Mouse (Mus musculus) testis, adult 2 months (tissue): ENCODE measurements around the gene Klhl1. TPM values are rescaled to one million over a fixed set of nuclear protein-coding genes. Genes with fewer than 3 reads are reported as not detected.
"Not testable (repeated sequence)": the region's sequence is repeated elsewhere in the genome, so short reads cannot be mapped to it uniquely, and the experiment has no call there.

Experiments
- H3K27ac ChIP-seq: fragments of 200-500 bp; 2 replicates; pipeline ENCODE4 v1.5.1; 2012; ENCODE audit warnings: low read depth, low read length; ENCODE audit not compliant: control insufficient read depth, insufficient read depth
- H3K27me3 ChIP-seq: fragments of 200-500 bp; 2 replicates; pipeline ENCODE4 v1.6.1; 2012; ENCODE audit warnings: mild to moderate bottlenecking, low read length, moderate library complexity; ENCODE audit not compliant: control insufficient read depth, insufficient read depth
- H3K36me3 ChIP-seq: fragments of 200-500 bp; 2 replicates; pipeline ENCODE4 v1.6.1; 2012; ENCODE audit warnings: mild to moderate bottlenecking, low read length; ENCODE audit not compliant: control insufficient read depth, insufficient read depth
- H3K4me1 ChIP-seq: fragments of 200-500 bp; 2 replicates; pipeline ENCODE4 v1.6.1; 2012; ENCODE audit warnings: low read length; ENCODE audit not compliant: control insufficient read depth, insufficient read depth
- H3K4me3 ChIP-seq: fragments of 200-500 bp; 2 replicates; pipeline ENCODE4 v1.5.1; 2012; ENCODE audit warnings: low read depth, mild to moderate bottlenecking, low read length, moderate library complexity, mixed read lengths; ENCODE audit not compliant: control insufficient read depth
- CTCF ChIP-seq: fragments of 200-500 bp; IDR thresholded peaks from 2 replicates; pipeline ENCODE4 v1.5.1; 2012; ENCODE audit warnings: low read depth, mild to moderate bottlenecking, inconsistent platforms, low read length, moderate library complexity; ENCODE audit not compliant: control insufficient read depth, insufficient read depth, insufficient replicate concordance
- POLR2A ChIP-seq: fragments of 200-500 bp; IDR thresholded peaks from 2 replicates; pipeline ENCODE4 v1.6.1; 2012; ENCODE audit warnings: low read depth, mild to moderate bottlenecking, inconsistent platforms, low read length, moderate library complexity; ENCODE audit not compliant: control insufficient read depth
- polyA plus RNA-seq: library from polyadenylated mRNA; depleted of rRNA; stranded (reverse); fragments of >200 nt; gene quantifications from 2 replicates; pipeline ENCODE4 v1.2.3, GENCODE M21; 2012

Klhl1 gene
- polyA plus RNA-seq, 1 experiment = 0.02 TPM

DNA sequence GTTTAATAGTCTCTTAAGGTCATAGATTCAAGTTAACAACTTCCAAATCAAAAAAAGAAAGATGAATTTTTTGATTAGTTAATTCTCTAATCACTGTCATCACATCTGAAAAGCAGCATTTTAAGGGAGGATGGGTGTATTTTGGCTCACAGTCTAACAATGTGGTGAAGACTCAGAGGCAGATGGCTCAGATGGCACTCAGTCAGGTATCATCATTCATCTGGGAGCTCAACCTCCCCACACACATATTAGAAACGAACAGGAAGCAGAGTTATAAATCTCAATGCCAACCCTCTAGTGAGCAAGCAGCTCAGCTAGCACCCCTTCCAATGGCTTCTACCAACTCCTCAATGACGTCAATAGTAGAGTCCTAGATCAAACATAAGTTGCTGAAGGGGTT, 57.1 kb downstream of the Klhl1 start:
- Histone ChIP-seq H3K36me3 (no peaks in the 10 kb centered on the region), H3K27me3 (no peaks in the 10 kb centered on the region), H3K27ac (no peak overlapping the region), H3K4me1 (no peaks in the 10 kb centered on the region), H3K4me3 (no peak overlapping the region)
- TF ChIP-seq POLR2A (no peak), CTCF (no peak)

DNA sequence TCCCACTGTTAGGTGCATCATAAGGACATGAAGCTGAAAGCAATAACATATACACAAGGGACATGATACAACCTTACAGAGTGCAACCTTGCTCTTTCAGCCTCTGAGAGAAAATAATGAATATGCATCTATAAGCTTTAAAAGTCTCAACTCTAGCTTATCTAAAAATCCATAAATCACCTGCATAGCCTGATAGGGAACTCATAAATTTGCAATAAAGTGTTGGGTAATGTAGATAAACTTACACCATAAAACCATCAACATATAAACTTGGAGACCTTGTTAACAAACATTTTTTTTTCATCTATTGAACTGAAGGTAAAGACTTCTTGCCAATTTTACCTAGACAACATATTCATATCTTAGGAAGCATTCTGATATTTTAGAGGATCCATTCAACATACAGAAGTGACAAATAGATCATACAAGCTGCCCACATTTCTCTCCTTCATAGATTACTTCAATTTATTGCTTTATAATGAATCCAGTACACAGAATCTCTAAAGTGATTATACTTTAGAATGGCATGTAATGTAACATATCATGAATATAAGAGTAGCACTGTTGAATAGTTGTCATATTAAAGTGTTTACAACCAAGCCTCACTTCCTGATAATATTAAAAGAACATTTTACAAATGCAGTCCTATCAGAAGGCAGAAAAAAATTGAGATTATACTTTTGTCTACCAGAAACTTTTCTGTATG, 126.7 kb downstream of the Klhl1 start:
- H3K4me3 ChIP-seq = no peak overlapping the region
- no peak overlapping the region for H3K27ac ChIP-seq
- H3K27me3 ChIP-seq = no peaks in the 10 kb centered on the region
- no peaks in the 10 kb centered on the region for H3K36me3 ChIP-seq
- no peak for TF ChIP-seq CTCF
- no peak for TF ChIP-seq POLR2A
- no peaks in the 10 kb centered on the region for H3K4me1 ChIP-seq

- Histone ChIP-seq H3K36me3 (no peaks in the 10 kb centered on the region), H3K4me3 (no peak overlapping the region), H3K4me1 (no peaks in the 10 kb centered on the region), H3K27me3 (no peaks in the 10 kb centered on the region), H3K27ac (no peak overlapping the region)
- TF ChIP-seq CTCF = no peak
- TF ChIP-seq POLR2A = no peak
Measured at GRCm38 (mm10) chr14:96362727-96363126, 156.2 kb downstream of the Klhl1 start.

GRCm38 (mm10) chr14:96348220-96348619, 170.7 kb downstream of the Klhl1 start:
- no peak overlapping the region for H3K27ac ChIP-seq
- TF ChIP-seq CTCF (no peak), POLR2A (no peak)
- no peak overlapping the region for H3K4me3 ChIP-seq
- no peaks in the 10 kb centered on the region for H3K4me1 ChIP-seq
- H3K27me3 ChIP-seq = no peaks in the 10 kb centered on the region
- no peaks in the 10 kb centered on the region for H3K36me3 ChIP-seq

- H3K36me3 ChIP-seq = no peaks in the 10 kb centered on the region
- no peaks in the 10 kb centered on the region for H3K4me1 ChIP-seq
- no peak for TF ChIP-seq POLR2A
- no peak overlapping the region for H3K27ac ChIP-seq
- H3K4me3 ChIP-seq = no peak overlapping the region
- no peaks in the 10 kb centered on the region for H3K27me3 ChIP-seq
Measured at GRCm38 (mm10) chr14:96331069-96331468, 187.8 kb downstream of the Klhl1 start.

- Histone ChIP-seq H3K36me3 (no peaks in the 10 kb centered on the region), H3K27me3 (no peaks in the 10 kb centered on the region)
- no peak for TF ChIP-seq POLR2A
- no peak for TF ChIP-seq CTCF
Measured at GRCm38 (mm10) chr14:96217805-96218441, 301.0 kb downstream of the Klhl1 start.

GRCm38 (mm10) chr14:96194795-96195194, 324.1 kb downstream of the Klhl1 start:
- H3K27ac ChIP-seq = not testable (repeated sequence)

More at GRCm38 (mm10) chr14:96217805-96218441, 301.0 kb downstream of the Klhl1 start:
- no peak overlapping the region for H3K27ac ChIP-seq
- no peaks in the 10 kb centered on the region for H3K4me1 ChIP-seq
- H3K4me3 ChIP-seq = no peak overlapping the region

More at GRCm38 (mm10) chr14:96194795-96195194, 324.1 kb downstream of the Klhl1 start:
- H3K4me1 ChIP-seq, H3K36me3 ChIP-seq, H3K4me3 ChIP-seq, H3K27me3 ChIP-seq: not testable (repeated sequence)
